Mouse (Mus musculus): ENCODE results near the gene Ldah. TPM values are rescaled to one million over a fixed set of nuclear protein-coding genes. Genes with fewer than 3 reads are reported as not detected.

The Ldah gene
- polyA plus RNA-seq, 1 experiment from 2014 or later, result 65.5 TPM

DNA sequence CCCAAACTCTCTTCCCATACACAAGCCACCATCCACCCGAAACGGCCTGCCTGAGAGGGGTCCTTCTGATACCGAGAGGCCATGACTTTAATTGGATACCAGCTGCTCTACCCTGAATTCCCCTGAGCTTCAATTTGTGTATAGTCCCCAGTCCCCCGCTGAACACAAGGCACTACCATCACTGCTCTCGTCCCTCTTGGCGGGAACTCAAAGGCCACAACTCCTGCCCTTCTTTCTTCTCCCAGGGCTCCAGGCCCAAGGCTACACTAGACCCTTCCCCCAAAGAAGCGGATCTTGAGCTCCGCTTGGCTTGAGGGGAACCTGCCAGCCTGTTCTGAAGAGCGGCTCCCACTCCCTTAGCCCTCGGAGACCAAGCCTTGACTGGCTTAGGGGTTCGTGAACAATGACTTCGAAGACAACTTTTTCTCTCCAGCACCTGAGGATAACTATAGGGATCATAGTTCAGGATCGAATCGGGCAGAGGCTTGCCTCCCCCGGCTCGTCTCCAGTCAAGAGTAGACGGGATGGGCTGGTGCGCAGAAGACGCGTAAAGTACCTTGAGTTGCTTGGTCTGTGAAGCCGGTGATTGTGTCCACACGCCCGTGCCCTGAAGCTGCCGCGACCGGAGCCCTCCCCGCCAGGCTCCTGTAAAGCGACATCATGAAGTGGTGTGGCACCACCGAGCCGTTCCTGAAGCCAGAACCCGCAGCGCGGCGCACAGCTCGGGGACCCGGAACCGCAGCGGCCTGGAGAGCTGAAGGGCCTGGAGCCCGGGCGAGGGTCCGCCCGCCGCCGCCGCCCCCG is 93.3 kb downstream of the Ldah start:
- Histone ChIP-seq H3K27me3 (ENCODE audit: control insufficient read depth, insufficient read depth, low read length) (peaks cover 89% of the 10 kb centered on the region), H3K4me3 (ENCODE audit: low read depth, low read length) (peak overlapping the region; percentile 41), H3K9ac (ENCODE audit: low read length) (peak overlapping the region; percentile 52), H3K36me3 (ENCODE audit: control insufficient read depth, insufficient read depth, low read length) (no peaks in the 10 kb centered on the region), H3K4me1 (ENCODE audit: control insufficient read depth, insufficient read depth, low read length) (peaks cover 16% of the 10 kb centered on the region), H3K9me3 (ENCODE audit: control insufficient read depth, low read length) (no peaks in the 10 kb centered on the region), H3K27ac (ENCODE audit: low read depth, low read length) (no peak overlapping the region), H3K4me2 (peak overlapping the region; percentile 68)
- DNase-seq (ENCODE audit: low spot score, missing footprints) (peak; percentile 95), ATAC-seq (ENCODE audit: low FRiP score) (peak; percentile 5; the same call in 1 of the 2 replicates)
- 1% methylated on average over 46 of the region's 46 CpGs for WGBS

- Histone ChIP-seq H3K27ac (ENCODE audit: low read depth, low read length) (no peak within 1 kb of the TSS), H3K4me1 (ENCODE audit: control insufficient read depth, insufficient read depth, low read length) (peaks cover 22% of the 10 kb centered on the region), H3K27me3 (ENCODE audit: control insufficient read depth, insufficient read depth, low read length) (peaks cover 83% of the 10 kb centered on the region), H3K4me3 (ENCODE audit: low read depth, low read length) (peak within 1 kb of the TSS; percentile 41), H3K9ac (ENCODE audit: low read length) (peak within 1 kb of the TSS; percentile 52), H3K4me2 (peak within 1 kb of the TSS; percentile 68), H3K36me3 (ENCODE audit: control insufficient read depth, insufficient read depth, low read length) (no peaks in the 10 kb centered on the region), H3K9me3 (ENCODE audit: control insufficient read depth, low read length) (no peaks in the 10 kb centered on the region)
- peak; percentile 92 for DNase-seq (ENCODE audit: low spot score, missing footprints)
- peak; percentile 51 for ATAC-seq (ENCODE audit: low FRiP score)
- WGBS, result under 1% methylated on average over 48 of the region's 53 CpGs
Observed at GRCm38 (mm10) chr12:8301841-8302431, 94.0 kb downstream of the Ldah start, which contains the start of gene Gdf7. TSS of gene Gdf7 (minus strand) at chr12:8301954.

DNA sequence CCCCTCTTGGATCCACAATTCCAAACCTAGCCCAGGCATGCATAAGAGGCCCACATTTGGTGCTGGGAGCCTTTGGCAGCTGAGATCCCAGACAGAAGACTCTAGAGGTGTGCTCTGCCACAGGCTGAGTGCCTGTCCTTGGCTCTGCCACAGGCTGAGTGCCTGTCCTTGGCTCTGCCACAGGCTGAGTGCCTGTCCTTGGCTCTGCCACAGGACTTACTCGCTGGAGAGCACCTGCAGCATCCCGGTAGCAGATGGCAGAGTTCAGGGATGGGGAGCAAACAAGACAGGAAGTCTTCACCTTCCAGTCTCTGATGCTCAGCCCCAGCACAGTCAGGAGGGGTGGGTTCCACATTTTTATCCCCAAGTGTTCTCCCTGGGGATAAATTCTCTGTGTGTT is 97.4 kb downstream of the Ldah start:
- H3K27me3 ChIP-seq (ENCODE audit: control insufficient read depth, insufficient read depth, low read length), result peaks cover 50% of the 10 kb centered on the region
- H3K4me3 ChIP-seq (ENCODE audit: low read depth, low read length), result no peak overlapping the region
- ATAC-seq (ENCODE audit: low FRiP score) (no peak), DNase-seq (ENCODE audit: low spot score, missing footprints) (no peak)
- no peak overlapping the region for H3K4me2 ChIP-seq
- H3K4me1 ChIP-seq (ENCODE audit: control insufficient read depth, insufficient read depth, low read length), result peaks cover 13% of the 10 kb centered on the region
- no peaks in the 10 kb centered on the region for H3K36me3 ChIP-seq (ENCODE audit: control insufficient read depth, insufficient read depth, low read length)
- H3K9ac ChIP-seq (ENCODE audit: low read length), result no peak overlapping the region
- WGBS, result 39% methylated on average over 2 of the region's 2 CpGs
- no peak overlapping the region for H3K27ac ChIP-seq (ENCODE audit: low read depth, low read length)
- H3K9me3 ChIP-seq (ENCODE audit: control insufficient read depth, low read length), result no peaks in the 10 kb centered on the region

- no peaks in the 10 kb centered on the region for H3K36me3 ChIP-seq (ENCODE audit: control insufficient read depth, insufficient read depth, low read length)
- H3K9me3 ChIP-seq (ENCODE audit: control insufficient read depth, low read length), result no peaks in the 10 kb centered on the region
- DNase-seq (ENCODE audit: low spot score, missing footprints), result peak; percentile 94
- peaks cover 11% of the 10 kb centered on the region for H3K4me1 ChIP-seq (ENCODE audit: control insufficient read depth, insufficient read depth, low read length)
- ATAC-seq (ENCODE audit: low FRiP score), result peak; percentile 75
- H3K9ac ChIP-seq (ENCODE audit: low read length), result 0 out of 2 replicates have a peak overlapping the region, but pooled peaks have one; percentile 20
- H3K4me2 ChIP-seq, result no peak overlapping the region
- 3% methylated on average over 5 of the region's 5 CpGs for WGBS
- no peak overlapping the region for H3K27ac ChIP-seq (ENCODE audit: low read depth, low read length)
- H3K27me3 ChIP-seq (ENCODE audit: control insufficient read depth, insufficient read depth, low read length), result peaks cover 41% of the 10 kb centered on the region
- H3K4me3 ChIP-seq (ENCODE audit: low read depth, low read length), result no peak overlapping the region
Observed at GRCm38 (mm10) chr12:8306432-8306831, 98.5 kb downstream of the Ldah start.

GRCm38 (mm10) chr12:8306910-8307309 is 99.0 kb downstream of the Ldah start:
- Histone ChIP-seq H3K27ac (ENCODE audit: low read depth, low read length) (no peak overlapping the region), H3K4me1 (ENCODE audit: control insufficient read depth, insufficient read depth, low read length) (peaks cover 6% of the 10 kb centered on the region), H3K36me3 (ENCODE audit: control insufficient read depth, insufficient read depth, low read length) (no peaks in the 10 kb centered on the region), H3K9me3 (ENCODE audit: control insufficient read depth, low read length) (no peaks in the 10 kb centered on the region), H3K4me3 (ENCODE audit: low read depth, low read length) (no peak overlapping the region), H3K4me2 (no peak overlapping the region), H3K27me3 (ENCODE audit: control insufficient read depth, insufficient read depth, low read length) (peaks cover 36% of the 10 kb centered on the region), H3K9ac (ENCODE audit: low read length) (no peak overlapping the region)
- DNase-seq (ENCODE audit: low spot score, missing footprints) (no peak), ATAC-seq (ENCODE audit: low FRiP score) (peak; percentile 18; the same call in 1 of the 2 replicates)
- WGBS, result 50% methylated on average over 1 of the region's 1 CpGs

DNA sequence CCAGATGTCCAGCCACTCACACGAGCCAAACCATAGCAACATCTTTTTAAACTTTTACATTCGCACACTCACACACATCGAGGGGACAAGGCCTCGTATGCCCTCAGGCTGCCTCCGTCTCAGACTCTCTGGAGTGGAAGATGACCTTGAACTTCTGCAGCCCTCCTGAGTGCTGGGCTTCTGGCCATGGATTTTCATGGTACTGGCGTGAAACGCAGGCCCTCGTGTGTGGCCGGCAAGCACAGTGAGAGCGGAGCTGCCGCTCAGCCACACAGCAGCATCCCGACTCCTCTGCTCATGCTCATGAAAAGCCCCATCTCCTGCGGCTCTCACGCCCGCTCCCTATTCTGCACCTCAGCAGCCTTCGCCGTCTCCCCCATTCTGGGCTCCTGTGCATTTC is 103.1 kb downstream of the Ldah start:
- H3K4me3 ChIP-seq (ENCODE audit: low read depth, low read length), result no peak overlapping the region
- no peaks in the 10 kb centered on the region for H3K9me3 ChIP-seq (ENCODE audit: control insufficient read depth, low read length)
- H3K4me1 ChIP-seq (ENCODE audit: control insufficient read depth, insufficient read depth, low read length), result peaks cover 6% of the 10 kb centered on the region
- H3K36me3 ChIP-seq (ENCODE audit: control insufficient read depth, insufficient read depth, low read length), result no peaks in the 10 kb centered on the region
- DNase-seq (ENCODE audit: low spot score, missing footprints) (no peak), ATAC-seq (ENCODE audit: low FRiP score) (no peak)
- H3K9ac ChIP-seq (ENCODE audit: low read length), result no peak overlapping the region
- 46% methylated on average over 17 of the region's 17 CpGs for WGBS
- H3K4me2 ChIP-seq, result no peak overlapping the region
- peaks cover 4% of the 10 kb centered on the region for H3K27me3 ChIP-seq (ENCODE audit: control insufficient read depth, insufficient read depth, low read length)
- no peak overlapping the region for H3K27ac ChIP-seq (ENCODE audit: low read depth, low read length)

GRCm38 (mm10) chr12:8312266-8312665 is 104.4 kb downstream of the Ldah start:
- no peaks in the 10 kb centered on the region; the same call in 1 of the 2 replicates for H3K4me1 ChIP-seq (ENCODE audit: control insufficient read depth, insufficient read depth, low read length)
- H3K9me3 ChIP-seq (ENCODE audit: control insufficient read depth, low read length), result no peaks in the 10 kb centered on the region
- no peak overlapping the region for H3K9ac ChIP-seq (ENCODE audit: low read length)
- DNase-seq (ENCODE audit: low spot score, missing footprints) (no peak), ATAC-seq (ENCODE audit: low FRiP score) (no peak)
- H3K27ac ChIP-seq (ENCODE audit: low read depth, low read length), result no peak overlapping the region
- no peak overlapping the region for H3K4me2 ChIP-seq
- no peaks in the 10 kb centered on the region for H3K36me3 ChIP-seq (ENCODE audit: control insufficient read depth, insufficient read depth, low read length)
- no peak overlapping the region for H3K4me3 ChIP-seq (ENCODE audit: low read depth, low read length)
- peaks cover 3% of the 10 kb centered on the region for H3K27me3 ChIP-seq (ENCODE audit: control insufficient read depth, insufficient read depth, low read length)
- 83% methylated on average over 4 of the region's 4 CpGs for WGBS

DNA sequence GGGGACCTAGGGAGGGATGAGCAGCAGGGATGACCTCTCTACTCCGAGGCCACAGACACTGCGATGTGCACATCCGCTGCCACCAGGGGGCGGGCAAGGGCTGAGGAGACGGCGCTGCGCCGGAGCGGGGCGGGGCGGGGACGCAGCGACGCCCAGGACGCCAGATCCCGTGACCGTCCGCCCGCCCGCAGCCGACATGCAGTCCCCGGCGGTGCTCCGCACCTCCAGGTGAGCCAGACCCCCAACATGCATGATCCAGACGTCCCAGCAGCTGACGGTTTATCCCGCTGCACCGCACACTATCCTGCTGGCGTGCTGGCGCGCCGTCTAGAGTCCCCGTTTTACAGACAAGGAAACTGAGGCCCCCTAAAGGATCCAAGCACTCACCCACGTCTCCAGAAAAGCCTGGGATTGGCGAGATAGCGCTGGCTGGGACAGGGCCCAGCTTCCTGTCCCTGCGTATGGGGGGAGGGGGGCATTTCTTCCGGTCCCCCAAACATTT is 105.4 kb downstream of the Ldah start, which contains the start of gene Hs1bp3:
Hs1bp3 (plus strand) TSS at position 163 of the 502 bp plus-strand sequence.
- Histone ChIP-seq H3K27me3 (ENCODE audit: control insufficient read depth, insufficient read depth, low read length) (peaks cover 3% of the 10 kb centered on the region), H3K4me3 (ENCODE audit: low read depth, low read length) (peak within 1 kb of the TSS; percentile 58), H3K27ac (ENCODE audit: low read depth, low read length) (no peak within 1 kb of the TSS), H3K9ac (ENCODE audit: low read length) (peak within 1 kb of the TSS; percentile 66), H3K4me1 (ENCODE audit: control insufficient read depth, insufficient read depth, low read length) (no peaks in the 10 kb centered on the region; the same call in 1 of the 2 replicates), H3K9me3 (ENCODE audit: control insufficient read depth, low read length) (no peaks in the 10 kb centered on the region), H3K4me2 (peak within 1 kb of the TSS; percentile 75), H3K36me3 (ENCODE audit: control insufficient read depth, insufficient read depth, low read length) (peaks cover 5% of the 10 kb centered on the region; the same call in 1 of the 2 replicates)
- WGBS, result under 1% methylated on average over 38 of the region's 38 CpGs
- ATAC-seq (ENCODE audit: low FRiP score) (peak; percentile 89), DNase-seq (ENCODE audit: low spot score, missing footprints) (peak; percentile 99)

DNA sequence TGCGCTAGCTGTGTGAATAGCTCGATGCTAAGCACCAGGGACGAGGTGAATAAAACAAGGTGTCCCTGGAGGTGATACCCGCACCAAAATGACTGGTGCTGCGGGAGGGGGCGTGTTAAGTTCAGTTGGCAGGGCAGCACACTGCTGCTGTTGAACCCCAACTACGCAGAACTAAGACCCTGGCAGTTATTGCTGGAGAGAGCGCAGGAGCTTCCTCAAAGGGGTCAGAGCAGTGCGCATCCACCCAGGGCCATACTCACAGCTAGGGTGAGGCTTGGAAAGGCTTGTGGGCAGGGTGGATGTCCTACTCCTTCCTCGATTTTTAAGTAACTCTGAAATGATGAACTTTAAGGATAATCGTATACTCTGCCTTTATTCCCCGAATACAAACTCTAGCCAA is 105.9 kb downstream of the Ldah start:
- H3K9ac ChIP-seq (ENCODE audit: low read length), result peak overlapping the region; percentile 66
- no peaks in the 10 kb centered on the region; the same call in 1 of the 2 replicates for H3K4me1 ChIP-seq (ENCODE audit: control insufficient read depth, insufficient read depth, low read length)
- H3K36me3 ChIP-seq (ENCODE audit: control insufficient read depth, insufficient read depth, low read length), result peaks cover 5% of the 10 kb centered on the region; the same call in 1 of the 2 replicates
- ATAC-seq (ENCODE audit: low FRiP score) (peak; percentile 25; the same call in 1 of the 2 replicates), DNase-seq (ENCODE audit: low spot score, missing footprints) (peak; percentile 88)
- peak overlapping the region; percentile 58 for H3K4me3 ChIP-seq (ENCODE audit: low read depth, low read length)
- 19% methylated on average over 12 of the region's 12 CpGs for WGBS
- H3K27me3 ChIP-seq (ENCODE audit: control insufficient read depth, insufficient read depth, low read length), result peaks cover 3% of the 10 kb centered on the region
- peak overlapping the region; percentile 75 for H3K4me2 ChIP-seq
- H3K27ac ChIP-seq (ENCODE audit: low read depth, low read length), result no peak overlapping the region
- H3K9me3 ChIP-seq (ENCODE audit: control insufficient read depth, low read length), result no peaks in the 10 kb centered on the region

Measured in midbrain, embryonic 11.5 days (tissue).